Mouse (Mus musculus) MEL (cell line): ENCODE measurements around the gene Eid3.

Source experiments
- CHD1 ChIP-seq: IDR thresholded peaks from 2 replicates; pipeline ENCODE4 v1.6.1; 2012; ENCODE audit warnings: low read depth, mild to moderate bottlenecking, inconsistent platforms, low read length, improper control_type of control experiment
- EP300 ChIP-seq, 2 experiments: IDR thresholded peaks; 2 replicates each; pipeline ENCODE4 v1.6.1; 2011; ENCODE audit warnings: improper control_type of control experiment in 2 of 2, low read length in 2 of 2, low read depth in 1 of 2, mild to moderate bottlenecking in 1 of 2

DNA sequence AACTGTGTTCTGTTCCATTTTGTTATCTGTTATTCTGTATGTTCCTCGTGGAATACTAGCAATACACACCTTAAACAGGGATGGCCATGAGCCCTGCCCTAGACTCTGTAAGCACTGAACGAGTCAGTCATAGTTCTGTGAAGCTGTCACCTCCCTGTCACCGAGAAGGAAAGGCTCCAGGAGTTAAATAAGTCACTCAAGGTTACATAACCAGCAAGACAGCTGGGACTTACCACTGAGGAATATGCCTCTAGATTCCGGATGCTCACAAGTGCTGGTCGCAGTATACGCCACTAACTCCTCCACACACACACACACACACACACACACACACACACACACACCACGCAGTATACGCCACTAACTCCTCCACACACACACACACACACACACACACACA lies 21.7 kb upstream of the Eid3 start:
- TF ChIP-seq EP300 (IDR thresholded peaks at IDR 0.05; ENCODE audit: low read depth in 1 of 2, low read length in 2 of 2) (no peak), CHD1 (no peak)
